Mouse (Mus musculus) brown adipose tissue, adult 24 weeks (tissue): ENCODE data around the gene Tpst1. TPM values are rescaled to one million over a fixed set of nuclear protein-coding genes. Genes with fewer than 3 reads are reported as not detected.
A peak's percentile ranks its signal among the peaks of the same experiment; 100 is the strongest.
"Not testable (repeated sequence)": the region's sequence is repeated elsewhere in the genome, so short reads cannot be mapped to it uniquely, and the experiment has no call there.

ENCODE experiments used
- H3K27ac ChIP-seq: fragments of 200-500 bp; replicated peaks from 2 replicates; pipeline ENCODE4 v1.5.1; 2012; ENCODE audit warnings: low read depth, mild to moderate bottlenecking, low read length
- H3K4me1 ChIP-seq: fragments of 200-500 bp; 2 replicates; pipeline ENCODE4 v1.6.1; 2012; ENCODE audit warnings: low read length, mixed read lengths; ENCODE audit not compliant: control insufficient read depth, insufficient read depth, insufficient read length
- H3K4me3 ChIP-seq: fragments of 200-500 bp; 2 replicates; pipeline ENCODE4 v1.5.1; 2012; ENCODE audit warnings: low read depth, mild to moderate bottlenecking, low read length, moderate library complexity; ENCODE audit not compliant: insufficient read depth
- polyA plus RNA-seq: library from polyadenylated mRNA; stranded (reverse); fragments of >200 nt; gene quantifications from 2 replicates; pipeline ENCODE4 v1.2.4, GENCODE M21; 2012; ENCODE audit not compliant: missing spikeins, insufficient read depth, insufficient read length

Tpst1 gene
- 11.6 and 14.3 TPM in 2 replicates for polyA plus RNA-seq

- H3K27ac ChIP-seq, result no peak within 1 kb of the TSS
- no peak within 1 kb of the TSS for H3K4me3 ChIP-seq
- H3K4me1 ChIP-seq, result peaks cover 6% of the 10 kb centered on the region
Observed at GRCm38 (mm10) chr5:130073026-130073425, at the start of gene Tpst1. Tpst1 (plus strand) TSS chr5:130073326.

GRCm38 (mm10) chr5:130023767-130024539 is 49.2 kb upstream of the Tpst1 start:
- Histone ChIP-seq H3K4me3 (peak overlapping the region; percentile 72), H3K27ac (peak overlapping the region; percentile 43), H3K4me1 (no peaks in the 10 kb centered on the region)

- peaks cover 3% of the 10 kb centered on the region; the same call in 1 of the 2 replicates for H3K4me1 ChIP-seq
- no peak overlapping the region for H3K4me3 ChIP-seq
- H3K27ac ChIP-seq, result no peak overlapping the region
Observed at GRCm38 (mm10) chr5:130027134-130027533, 46.0 kb upstream of the Tpst1 start.

GRCm38 (mm10) chr5:130027696-130028095 is 45.4 kb upstream of the Tpst1 start:
- Histone ChIP-seq H3K27ac (no peak overlapping the region), H3K4me3 (no peak overlapping the region), H3K4me1 (peaks cover 8% of the 10 kb centered on the region)

GRCm38 (mm10) chr5:130029142-130029897 is 43.8 kb upstream of the Tpst1 start, which contains the start of the genes Asl and Crcp:
Asl (minus strand) TSS chr5:130029247.
Crcp (plus strand) TSS chr5:130029290.
- H3K27ac ChIP-seq, result peak within 1 kb of the TSS; percentile 90
- peaks cover 10% of the 10 kb centered on the region for H3K4me1 ChIP-seq
- H3K4me3 ChIP-seq, result peak within 1 kb of the TSS; percentile 94

GRCm38 (mm10) chr5:130031410-130032390 is 41.4 kb upstream of the Tpst1 start:
- H3K27ac ChIP-seq, result peak overlapping the region; percentile 83
- no peak overlapping the region for H3K4me3 ChIP-seq
- peaks cover 10% of the 10 kb centered on the region for H3K4me1 ChIP-seq

GRCm38 (mm10) chr5:130033869-130034268 is 39.3 kb upstream of the Tpst1 start:
- Histone ChIP-seq H3K27ac (no peak overlapping the region), H3K4me3 (no peak overlapping the region), H3K4me1 (peaks cover 10% of the 10 kb centered on the region)

- H3K27ac ChIP-seq, H3K4me1 ChIP-seq, H3K4me3 ChIP-seq: not testable (repeated sequence)
Observed at GRCm38 (mm10) chr5:130036300-130036699, 36.8 kb upstream of the Tpst1 start.

GRCm38 (mm10) chr5:130037752-130038455 is 35.2 kb upstream of the Tpst1 start:
- no peak overlapping the region for H3K4me3 ChIP-seq
- H3K4me1 ChIP-seq, result 0 out of 2 replicates have a peak, but pooled peaks cover 2% of the 10 kb centered on the region
- no peak overlapping the region for H3K27ac ChIP-seq

GRCm38 (mm10) chr5:130040797-130041196 is 32.3 kb upstream of the Tpst1 start:
- Histone ChIP-seq H3K27ac (no peak overlapping the region), H3K4me1 (peaks cover 15% of the 10 kb centered on the region), H3K4me3 (no peak overlapping the region)

- Histone ChIP-seq H3K4me3 (no peak overlapping the region), H3K27ac (no peak overlapping the region), H3K4me1 (peaks cover 20% of the 10 kb centered on the region)
Observed at GRCm38 (mm10) chr5:130041262-130041661, 31.9 kb upstream of the Tpst1 start.

- Histone ChIP-seq H3K4me1 (peaks cover 33% of the 10 kb centered on the region), H3K27ac (peak overlapping the region; percentile 32; the same call in 1 of the 2 replicates), H3K4me3 (no peak overlapping the region)
Observed at GRCm38 (mm10) chr5:130043741-130044140, 29.4 kb upstream of the Tpst1 start.

GRCm38 (mm10) chr5:130044201-130044695 is 28.9 kb upstream of the Tpst1 start:
- Histone ChIP-seq H3K27ac (peak overlapping the region; percentile 32; the same call in 1 of the 2 replicates), H3K4me3 (no peak overlapping the region)

GRCm38 (mm10) chr5:130046100-130046499 is 27.0 kb upstream of the Tpst1 start:
- H3K4me3 ChIP-seq, result no peak overlapping the region
- H3K4me1 ChIP-seq, result peaks cover 43% of the 10 kb centered on the region
- H3K27ac ChIP-seq, result peak overlapping the region; percentile 69

More at GRCm38 (mm10) chr5:130044201-130044695, 28.9 kb upstream of the Tpst1 start:
- peaks cover 37% of the 10 kb centered on the region for H3K4me1 ChIP-seq
